Mouse (Mus musculus) megakaryocyte progenitor cell, adult 5-6 weeks (primary cell): ENCODE measurements at regions not wholly inside any gene's neighbourhood (a gene's known extent, or its start where the extent isn't known, plus 50 kb on each side); places are given as distances from the start of the nearest gene placed in this dataset.

Experiments
- ATAC-seq: replicated peaks from 2 replicates; pipeline ENCODE4 v1.8.0; 2016; ENCODE audit warnings: mild to moderate bottlenecking, moderate TSS enrichment, inconsistent platforms; ENCODE audit not compliant: poor library complexity

DNA sequence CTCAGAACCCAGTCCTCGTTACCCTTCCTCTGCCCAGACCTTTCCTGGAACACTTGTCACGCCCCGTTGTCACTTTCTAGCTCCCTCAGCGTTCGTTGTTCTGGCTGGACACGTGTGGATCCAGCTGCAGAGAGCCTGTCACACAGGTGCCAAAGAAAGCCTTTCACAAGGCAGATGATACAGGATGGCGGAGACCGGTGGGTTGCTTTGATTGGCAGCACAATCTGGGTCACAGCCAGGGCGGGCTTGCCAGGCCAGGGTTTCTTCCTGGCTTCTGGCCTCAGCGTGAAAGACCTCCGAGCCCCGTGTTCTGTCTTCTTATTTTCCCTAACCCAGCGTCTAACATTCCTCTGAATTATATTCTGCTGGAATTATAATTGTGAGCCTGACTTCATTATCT lies 94.7 kb upstream of the Tmem189 start:
- no peak for ATAC-seq

DNA sequence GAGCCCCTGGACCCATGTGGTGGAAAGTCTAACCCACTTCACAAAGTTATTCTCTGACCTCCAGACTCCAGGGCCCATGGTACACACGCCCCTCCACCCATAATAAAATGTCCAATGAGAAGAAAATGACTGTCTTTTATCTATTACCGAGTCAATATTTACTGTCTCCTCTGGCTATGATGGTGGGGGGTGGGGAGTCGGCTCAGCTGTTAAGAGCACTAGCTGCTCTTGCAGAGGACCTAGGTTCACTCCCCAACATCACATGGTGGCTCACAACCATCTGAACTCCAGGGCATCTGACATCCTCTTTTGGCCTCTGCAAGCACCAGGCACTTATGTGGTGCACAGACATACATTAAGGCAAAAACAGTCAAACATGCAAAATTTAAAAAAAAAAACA lies 93.8 kb upstream of the Tmem189 start:
- no peak for ATAC-seq

DNA sequence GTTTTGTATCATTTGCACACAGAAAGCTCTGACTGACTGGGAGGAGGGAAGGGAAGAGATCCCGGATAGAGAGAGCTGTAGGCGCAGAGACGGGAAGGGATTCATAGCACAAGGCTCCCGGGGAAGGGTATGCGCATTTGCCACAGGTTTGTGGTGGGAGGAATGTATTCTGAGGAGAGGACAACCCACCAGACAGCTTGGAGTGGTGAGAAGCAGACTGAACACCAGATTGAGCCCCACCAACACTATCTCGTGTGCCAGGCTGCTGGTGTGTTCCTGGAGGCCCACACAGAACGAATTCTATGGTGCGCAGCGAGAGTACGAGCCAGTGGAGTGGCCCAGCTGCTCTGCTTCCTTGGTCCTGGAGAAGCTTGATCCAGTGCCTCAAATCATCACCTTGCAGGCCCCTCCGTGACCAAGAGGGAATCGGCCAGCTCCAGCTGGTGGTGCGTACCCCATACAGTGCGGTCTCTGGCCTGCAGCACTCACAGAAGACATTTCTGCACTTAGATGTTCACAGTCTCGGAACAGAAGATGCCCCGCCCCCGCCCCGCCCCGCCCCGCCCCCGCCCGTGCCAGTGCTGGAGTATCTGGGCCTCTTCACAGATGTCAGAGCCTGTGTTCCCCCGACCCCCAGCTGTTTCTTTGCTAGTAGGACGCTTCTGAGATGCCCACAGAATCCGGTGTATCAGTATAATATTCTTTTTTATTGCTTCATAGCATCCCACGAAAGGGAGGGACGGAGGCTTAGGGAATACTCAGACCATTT lies 92.8 kb upstream of the Tmem189 start:
- ATAC-seq, result no peak

DNA sequence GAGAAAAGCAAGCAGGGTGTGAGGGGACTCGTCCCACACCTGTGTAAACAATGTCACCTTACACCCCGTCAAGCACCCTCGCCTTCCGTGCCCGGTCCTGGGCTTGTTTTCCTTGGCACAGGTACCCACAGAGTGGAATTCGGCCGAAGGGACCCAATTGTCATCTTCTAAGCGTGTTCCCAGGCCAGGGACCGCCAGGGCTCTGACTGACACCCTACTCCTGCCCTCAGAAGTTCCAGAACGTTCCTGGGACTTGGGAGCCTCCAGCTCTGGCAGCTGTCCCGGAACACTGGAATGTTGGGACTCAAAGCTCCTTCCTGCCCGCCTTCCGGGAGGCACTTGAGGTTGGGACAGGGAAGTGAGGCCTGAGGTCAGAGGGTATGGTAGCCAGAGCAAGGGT lies 91.9 kb upstream of the Tmem189 start:
- ATAC-seq, result no peak

DNA sequence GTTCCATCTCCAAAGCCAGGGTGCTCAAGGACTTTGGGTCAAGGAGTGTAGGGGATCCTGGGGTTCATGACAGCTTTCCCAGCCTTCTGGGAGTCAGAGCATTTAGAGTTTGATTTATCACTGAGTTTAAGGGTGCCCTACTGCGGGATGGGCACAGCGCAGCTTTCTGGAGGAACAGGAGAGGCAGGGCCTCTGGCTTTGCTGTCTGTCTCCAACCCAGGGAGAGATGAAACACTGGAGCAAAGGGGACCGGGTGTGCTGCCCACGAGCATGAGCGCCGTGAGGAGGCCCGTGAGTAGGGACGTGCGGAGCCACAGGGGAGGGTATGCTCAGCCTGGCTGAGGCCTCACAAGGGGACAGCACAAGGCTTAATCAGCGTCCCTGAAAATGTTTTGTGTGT lies 89.1 kb upstream of the Tmem189 start:
- ATAC-seq, result no peak

DNA sequence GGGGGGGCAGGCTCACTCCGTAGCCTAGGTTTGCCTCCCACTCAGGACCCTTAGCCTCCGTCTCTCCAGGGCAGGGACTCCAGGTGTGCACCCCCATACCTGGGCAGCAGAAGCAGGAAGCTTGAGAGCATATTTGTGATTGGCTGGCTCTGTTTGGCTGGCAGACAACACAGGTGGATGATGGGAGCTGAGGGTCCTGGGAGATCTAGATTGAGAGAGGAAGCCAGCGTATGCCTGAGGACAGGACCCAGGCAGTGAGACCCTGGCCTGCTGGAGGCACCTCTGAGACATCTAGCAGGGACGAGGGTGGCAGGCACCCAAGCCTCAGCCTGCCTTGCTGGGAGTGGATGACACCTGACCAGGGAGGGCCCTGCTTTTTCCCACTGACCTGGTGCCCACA lies 88.6 kb upstream of the Tmem189 start:
- no peak for ATAC-seq

DNA sequence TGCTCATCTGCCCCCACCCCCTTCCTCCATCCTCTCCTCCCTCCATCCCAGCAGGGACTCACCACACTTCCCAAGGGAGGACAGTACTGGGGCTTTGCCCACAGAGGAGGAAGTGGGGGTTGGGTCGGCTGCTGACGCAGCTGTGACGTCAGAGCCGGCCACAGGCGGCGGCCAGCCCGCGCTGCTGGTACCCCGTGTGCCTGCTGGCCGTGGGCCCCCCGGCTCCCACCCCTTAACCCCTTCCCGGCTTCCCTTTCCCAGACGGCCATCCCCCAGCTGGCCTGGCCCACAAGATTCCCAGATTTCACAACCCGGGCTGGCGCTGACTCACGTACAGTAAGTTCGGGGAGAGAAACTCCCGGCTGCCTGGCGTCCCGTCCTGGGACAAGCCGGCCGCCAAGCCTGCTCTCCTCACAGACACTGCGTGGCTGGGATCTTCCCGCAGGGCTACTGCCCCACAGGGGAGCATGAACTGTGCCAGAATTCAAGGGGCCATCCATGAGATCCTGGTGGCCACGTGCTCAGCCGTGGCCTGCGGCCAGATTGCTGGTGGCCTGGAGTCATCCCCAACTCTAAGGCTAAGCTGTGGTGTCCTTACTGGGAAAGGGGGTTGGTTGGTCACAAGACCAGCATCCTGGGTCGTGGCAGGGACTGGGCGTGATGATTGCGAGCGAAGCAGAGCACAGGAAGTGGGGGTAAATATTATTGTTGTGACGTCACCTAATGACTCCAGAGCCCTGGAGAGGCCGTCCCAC lies 87.9 kb upstream of the Tmem189 start:
- ATAC-seq, result peak; percentile 47

DNA sequence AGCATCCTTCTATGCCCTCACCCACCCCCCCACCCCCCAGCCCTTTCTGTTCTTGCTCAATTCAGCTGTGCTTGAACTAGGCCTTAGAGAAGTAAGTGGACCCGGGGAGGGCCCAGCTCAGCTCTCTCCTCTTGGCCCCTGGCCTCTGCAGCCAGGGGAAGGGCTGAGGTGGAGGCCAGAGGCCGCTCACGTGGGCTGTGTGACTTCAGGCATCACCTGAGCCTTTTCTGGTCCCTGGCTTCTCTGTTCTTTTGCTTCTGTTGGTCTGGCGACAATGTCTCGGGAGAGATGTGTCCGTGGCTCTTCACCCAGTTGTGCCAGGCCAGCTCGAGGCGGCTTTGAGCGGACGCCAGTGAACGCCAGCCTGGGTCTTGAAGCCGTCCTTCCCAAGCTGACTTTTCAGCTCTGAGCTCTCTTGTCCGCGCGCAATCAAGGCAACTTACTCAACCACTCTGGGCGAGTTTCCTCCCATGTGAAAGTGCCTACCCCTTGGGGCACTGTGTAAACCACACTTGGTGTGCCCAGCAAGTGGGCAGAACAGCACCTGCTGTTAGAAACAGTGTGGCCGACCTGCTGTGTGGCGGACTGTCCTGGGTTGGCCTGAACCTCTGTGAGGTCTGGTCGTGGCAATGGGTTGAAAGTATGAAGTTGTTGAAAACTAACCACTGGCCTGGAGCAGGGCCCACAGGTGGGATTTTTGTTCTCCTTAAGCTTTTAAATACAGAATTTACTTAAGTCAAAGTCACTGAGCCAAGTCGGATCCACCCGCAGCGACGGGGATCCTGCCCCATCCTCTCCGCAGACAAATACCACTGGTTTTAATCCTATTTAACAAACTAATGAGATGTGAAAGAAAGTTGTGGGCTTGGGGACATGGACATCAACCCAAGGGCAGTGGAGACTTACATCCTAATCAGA lies 86.9 kb upstream of the Tmem189 start:
- ATAC-seq, result no peak

DNA sequence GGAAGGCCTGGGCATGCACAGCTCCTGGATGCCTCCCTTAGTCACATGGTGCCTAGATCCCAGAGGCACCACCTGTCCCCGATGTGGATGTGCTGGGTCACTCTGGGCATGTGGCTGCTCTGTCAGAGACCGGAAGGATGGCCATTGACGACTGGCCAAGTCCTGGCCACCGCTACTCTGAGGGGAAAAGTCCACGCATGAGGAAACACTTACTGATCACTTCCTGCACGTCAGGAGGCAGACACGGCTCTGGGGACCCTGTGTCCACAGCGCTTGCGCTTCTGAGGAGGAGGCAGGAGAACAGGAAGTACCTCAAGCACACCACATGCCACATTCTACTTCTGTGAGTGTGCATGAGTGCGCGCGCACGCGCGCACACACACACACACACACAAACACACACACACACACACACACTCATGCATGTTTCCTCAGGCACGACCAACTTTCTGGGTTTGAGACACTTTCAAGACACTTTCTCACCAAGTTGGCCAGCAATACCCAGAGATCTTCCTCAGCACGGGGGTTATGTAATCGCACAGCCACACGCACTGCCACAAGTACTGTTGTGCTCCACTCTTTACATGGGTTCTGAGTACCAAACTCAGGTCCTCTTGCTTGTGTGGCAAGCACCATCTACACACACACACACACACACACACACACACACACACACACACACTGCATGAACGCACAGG lies 85.7 kb upstream of the Tmem189 start:
- peak; percentile 76 for ATAC-seq

DNA sequence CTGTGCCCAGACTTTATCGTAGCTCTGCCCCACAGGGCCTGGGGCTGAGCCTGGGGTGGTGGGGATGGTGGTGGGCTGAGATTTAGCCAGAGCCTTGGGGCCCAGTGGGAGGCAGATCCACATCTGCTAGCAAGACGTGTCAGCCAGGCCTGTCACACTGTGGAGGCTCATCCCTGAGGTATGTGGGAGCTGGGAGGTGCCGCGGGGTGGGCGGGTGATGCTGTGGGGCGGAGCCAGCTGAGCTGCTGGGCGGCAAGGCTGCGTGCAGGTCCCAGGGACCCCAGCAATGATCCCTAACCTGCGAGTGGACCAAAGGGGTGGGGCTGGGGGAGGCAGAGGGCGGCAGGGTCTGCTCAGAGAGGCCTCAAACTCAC lies 85.2 kb upstream of the Tmem189 start:
- ATAC-seq, result peak; percentile 2; the same call in 1 of the 2 replicates

DNA sequence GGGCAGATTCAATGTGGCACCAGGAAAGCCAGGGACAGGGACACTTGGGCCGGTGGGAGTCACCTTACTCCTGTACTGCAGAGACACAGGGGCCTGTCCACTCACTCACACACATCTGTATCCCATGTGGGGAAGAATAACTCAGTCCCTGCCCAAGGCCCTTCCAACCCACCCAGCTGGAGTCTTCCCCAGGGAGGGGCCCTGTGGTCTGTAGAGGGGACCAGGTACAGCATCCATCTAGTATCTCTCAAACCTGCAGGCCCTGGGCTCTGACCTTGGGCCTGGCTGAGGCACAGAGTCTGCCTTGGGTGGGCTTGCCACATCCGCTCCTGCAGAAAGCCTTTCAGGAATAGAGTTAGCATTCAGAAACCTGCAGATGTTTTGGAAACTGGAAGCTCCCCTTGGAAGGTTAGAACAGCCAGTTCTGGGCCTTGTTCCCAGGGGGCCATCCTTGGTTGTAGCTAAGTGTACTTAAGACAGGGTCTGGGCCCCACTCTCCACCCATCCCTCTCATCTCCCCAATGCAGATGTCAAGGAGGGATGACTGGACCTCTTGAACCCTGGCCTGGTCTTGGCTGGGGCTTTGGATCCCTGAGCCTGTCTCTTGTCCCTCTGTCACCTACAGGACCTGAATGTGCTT lies 84.7 kb upstream of the Tmem189 start:
- ATAC-seq, result no peak

DNA sequence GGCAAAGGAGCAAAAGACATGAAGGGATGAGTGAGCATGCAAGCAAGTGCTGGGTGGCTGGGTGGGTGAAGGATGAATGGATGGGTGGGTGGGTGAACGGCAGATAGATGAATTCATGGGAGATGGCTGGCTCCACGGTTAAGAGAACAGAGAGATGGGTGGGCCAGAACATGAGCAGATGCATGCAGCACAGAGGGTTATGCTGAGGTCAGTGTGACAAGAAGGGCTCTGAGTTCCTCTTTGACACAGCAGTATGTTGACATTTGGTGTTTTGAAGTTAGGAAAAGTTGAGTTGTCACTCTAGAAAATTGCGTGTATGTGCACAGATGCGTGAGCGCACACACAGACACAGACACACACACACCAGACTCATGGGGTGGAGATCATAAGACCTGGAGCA lies 83.2 kb upstream of the Tmem189 start:
- no peak for ATAC-seq

DNA sequence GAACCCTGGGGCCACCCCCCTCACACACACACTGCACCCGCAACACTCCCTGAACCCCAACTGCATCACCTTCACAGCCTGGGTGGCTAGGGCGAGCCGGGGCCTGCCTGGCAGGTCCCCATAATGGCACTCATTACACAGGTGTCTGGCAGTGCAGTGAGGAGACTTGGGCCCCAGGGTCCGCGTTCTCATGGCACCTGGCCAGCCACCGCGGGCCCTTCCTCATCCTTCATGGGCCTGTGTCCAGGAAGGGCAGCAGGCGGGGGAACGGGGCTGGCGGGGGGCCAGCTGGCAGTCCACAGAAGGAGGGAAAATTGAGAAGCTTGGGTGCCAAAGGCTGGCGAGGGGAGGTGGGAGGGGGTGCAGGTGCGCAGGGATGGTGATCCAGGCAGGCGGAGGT lies 78.3 kb upstream of the Tmem189 start:
- ATAC-seq, result no peak

DNA sequence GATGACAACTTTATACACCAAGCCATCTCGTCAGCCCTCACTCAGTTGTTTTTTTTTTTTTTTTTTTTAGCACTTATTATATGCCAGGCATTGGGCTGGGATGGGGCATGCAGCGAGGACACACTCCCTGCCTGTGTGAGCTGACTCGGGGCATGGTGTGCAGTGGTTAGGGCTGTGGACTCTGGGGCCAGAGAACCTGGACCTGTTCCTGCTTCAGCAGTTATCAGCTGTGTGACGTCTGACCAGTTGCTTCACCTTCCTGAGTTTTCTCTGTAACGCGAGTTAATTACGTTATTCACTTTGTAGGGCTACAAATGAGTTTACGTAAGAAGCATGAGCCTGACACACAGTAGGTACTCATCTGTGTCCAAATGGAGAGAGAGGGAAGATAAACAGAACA lies 77.7 kb upstream of the Tmem189 start:
- no peak for ATAC-seq

DNA sequence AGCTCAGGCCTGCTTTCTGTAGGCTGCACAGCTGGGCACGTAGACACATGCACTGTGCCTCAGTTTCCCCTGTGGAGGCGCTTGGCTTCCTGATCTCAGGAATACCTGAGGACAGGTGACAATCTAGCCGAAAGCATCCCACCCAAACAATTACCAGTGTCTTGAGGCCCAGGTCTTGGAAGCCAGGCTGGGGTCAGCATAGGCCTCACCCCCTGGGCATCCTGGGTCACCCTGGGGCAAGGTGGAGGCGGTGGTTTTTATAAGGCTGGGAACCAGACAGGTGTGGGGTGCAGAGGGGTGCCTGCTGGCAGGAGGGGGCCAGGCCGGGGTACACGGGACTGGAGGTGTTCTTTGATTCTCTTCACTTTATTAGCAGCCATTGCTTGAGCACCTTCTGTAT lies 76.2 kb upstream of the Tmem189 start:
- no peak for ATAC-seq

DNA sequence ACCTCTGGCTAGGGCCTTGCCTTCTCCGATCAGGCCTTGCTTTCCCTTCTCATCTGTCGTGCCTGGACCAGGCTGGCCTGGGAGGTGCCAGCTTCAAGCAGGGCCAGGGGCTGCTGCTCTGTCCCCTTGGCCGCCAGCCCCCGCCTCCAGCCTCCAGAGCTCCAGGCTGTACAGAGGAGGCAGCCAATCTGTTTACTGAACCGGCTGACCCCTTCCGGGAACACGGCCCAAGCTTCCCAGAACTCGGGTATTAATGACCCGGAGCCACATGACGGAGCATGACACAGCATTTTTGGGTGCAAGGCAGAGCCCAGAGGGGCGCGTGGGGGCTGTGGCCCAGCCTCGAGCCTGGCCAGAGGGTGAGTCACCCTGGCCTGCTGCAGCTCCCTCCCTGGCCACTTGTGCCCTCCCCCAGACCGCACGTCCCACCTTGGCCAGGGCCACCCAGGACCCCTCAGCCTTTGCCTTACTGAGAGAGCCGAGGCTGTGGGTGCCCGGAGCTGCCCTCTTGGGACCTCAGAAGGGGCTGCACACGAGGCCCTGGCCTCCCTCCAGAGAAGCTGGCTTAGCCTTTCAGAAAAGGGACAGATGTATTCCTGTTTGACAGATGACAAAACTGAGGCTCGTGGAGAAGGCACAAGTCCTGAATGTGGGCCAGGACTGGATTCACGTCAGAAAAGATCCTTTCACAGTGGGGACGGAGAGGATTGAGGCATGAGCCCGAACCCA lies 75.6 kb upstream of the Tmem189 start:
- peak; percentile 67 for ATAC-seq

DNA sequence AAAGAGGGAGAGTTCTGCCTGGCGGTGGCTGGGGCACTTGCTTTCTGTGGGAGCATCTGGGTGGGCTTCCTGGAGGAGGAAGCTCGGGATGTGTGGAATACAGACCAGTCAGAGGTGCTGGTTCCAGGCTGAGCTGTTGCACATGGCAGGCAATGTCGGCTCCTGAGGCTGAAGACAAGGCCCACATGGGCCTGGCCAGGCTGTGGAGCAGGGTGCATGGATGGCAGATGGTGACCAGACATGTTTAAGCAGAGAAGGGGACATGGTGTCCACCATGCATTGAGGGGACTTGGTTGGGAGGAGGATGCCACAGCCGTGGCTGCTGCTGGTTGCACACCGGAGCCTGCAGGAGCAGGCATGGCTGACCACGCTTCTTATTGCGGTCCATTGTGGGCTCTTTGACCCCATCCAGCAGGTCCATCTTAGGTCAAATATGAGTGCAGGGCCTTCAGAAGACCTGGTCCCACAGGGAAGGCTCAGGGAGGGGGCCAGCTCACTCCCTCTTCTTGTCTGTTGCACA lies 74.3 kb upstream of the Tmem189 start:
- no peak for ATAC-seq

DNA sequence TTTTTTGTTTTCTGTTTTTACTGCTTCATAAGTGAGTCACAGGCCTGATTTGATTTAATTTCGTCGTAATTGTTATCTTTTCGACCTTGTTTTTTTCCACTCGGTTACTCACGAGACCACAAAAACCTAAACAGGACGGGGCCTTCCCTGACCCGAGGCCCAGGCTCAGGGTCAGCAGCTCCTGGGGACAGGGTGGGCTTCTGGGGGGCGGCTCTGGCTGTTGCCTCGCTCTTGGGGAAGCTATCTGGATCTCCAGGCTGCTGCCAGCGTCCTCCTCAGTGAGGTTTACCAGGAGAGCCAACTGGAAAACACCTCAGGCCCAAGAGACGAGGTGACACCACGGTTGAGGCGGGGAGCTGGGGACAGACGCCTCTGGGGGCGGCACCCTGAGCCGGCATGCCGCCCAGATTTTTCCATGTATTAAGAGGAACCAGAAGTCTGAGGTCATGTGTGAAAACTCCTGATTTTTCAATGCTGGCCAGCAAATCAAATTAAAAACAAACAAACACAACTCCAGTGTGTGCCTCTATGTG lies 71.8 kb upstream of the Tmem189 start:
- ATAC-seq, result no peak

DNA sequence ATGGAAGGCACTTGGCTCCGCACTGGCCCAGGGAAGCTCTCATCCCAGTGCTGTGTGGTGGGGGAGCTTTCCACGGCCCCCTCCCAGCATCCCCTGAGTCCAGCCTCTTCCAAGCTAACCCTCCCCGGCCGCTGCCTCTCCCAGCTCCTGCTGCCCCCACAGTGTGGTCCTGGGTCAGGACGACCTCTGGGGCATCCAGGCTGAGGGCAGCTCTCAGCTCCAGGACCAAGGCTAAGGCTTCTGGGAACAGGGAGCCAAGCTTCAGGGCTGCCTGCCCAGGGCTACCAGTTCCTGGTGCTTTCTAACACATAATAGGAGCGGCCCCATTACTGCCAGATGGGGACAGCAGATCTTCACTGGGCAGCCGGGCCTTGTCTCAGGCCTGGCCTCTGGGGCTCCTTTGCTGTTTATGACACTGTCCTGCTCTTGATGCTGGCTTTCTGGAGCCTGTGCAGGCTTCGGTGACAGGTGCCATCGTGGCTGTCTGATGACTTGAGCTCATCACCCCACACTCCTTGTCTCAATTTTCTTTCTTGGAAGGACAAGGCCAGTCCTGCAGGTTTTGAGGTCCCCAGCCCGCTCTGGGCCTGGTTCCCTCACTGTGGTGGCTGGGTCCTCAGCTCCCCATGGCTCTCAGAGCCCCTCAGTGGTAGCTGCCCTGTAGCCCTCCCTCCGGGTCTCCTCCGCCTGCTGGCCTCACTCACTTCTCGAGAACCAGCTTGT lies 71.2 kb upstream of the Tmem189 start:
- no peak for ATAC-seq
